Mouse (Mus musculus) heart, adult 18-20 months (tissue): ENCODE results near the gene Rfx7. TPM values are rescaled to one million over a fixed set of nuclear protein-coding genes. Genes with fewer than 3 reads are reported as not detected.

Source experiments
- DNase-seq, 2 experiments: peaks; one replicate each; pipeline ENCODE4 v3.0.0; 2021 to 2022; ENCODE audit warnings: mixed read lengths in 1 of 2
- long read RNA-seq, 2 experiments: library from polyadenylated mRNA; stranded (forward); transcript quantifications; one replicate each; pipeline ENCODE4 v2.0.0; 2021
- total RNA-seq, 2 experiments: library from RNA; stranded (reverse); gene quantifications; 2 replicates each; pipeline ENCODE4 v1.2.3; 2021

Rfx7 gene
- 1 to 10 TPM; 6.3 to 7.6 TPM for total RNA-seq
- long read RNA-seq, experiment 1, partial matches to known transcripts = 1 of 2 reads
- long read RNA-seq, experiment 1, other reads (novel, unspliced or antisense) = 1 of 2 reads
- long read RNA-seq, experiment 2, full-length matches to known transcripts = 1 of 3 reads
- long read RNA-seq, experiment 2, partial matches to known transcripts = 0 of 3 reads
- long read RNA-seq, experiment 2, other reads (novel, unspliced or antisense) = 2 of 3 reads

GRCm38 (mm10) chr9:72531996-72532380, at the start of gene Rfx7:
Gene Rfx7 (plus strand): TSS chr9:72532240.
- peak; percentile 73 to 78 for DNase-seq

DNA sequence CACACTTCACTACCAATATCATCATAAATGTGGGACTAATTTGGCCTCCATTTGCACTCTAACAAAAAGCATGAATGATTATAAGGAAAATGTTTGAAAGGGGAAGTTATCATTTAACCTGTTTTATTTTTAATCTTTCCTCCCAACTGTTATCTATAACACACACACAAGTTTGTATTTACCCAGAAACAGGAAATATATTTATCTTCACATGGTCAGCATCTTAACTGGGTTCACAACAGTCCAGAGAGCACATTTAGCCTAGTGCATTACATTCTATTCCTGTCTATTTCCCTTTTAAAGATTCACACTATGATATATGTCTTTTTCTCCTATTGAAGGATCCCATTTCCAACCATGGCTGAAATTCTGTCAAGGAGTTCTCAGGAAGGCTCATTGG, 43.5 kb upstream of the Rfx7 start:
- DNase-seq = no peak

- DNase-seq = no peak
Observed at GRCm38 (mm10) chr9:72489131-72489530, 42.9 kb upstream of the Rfx7 start.

DNA sequence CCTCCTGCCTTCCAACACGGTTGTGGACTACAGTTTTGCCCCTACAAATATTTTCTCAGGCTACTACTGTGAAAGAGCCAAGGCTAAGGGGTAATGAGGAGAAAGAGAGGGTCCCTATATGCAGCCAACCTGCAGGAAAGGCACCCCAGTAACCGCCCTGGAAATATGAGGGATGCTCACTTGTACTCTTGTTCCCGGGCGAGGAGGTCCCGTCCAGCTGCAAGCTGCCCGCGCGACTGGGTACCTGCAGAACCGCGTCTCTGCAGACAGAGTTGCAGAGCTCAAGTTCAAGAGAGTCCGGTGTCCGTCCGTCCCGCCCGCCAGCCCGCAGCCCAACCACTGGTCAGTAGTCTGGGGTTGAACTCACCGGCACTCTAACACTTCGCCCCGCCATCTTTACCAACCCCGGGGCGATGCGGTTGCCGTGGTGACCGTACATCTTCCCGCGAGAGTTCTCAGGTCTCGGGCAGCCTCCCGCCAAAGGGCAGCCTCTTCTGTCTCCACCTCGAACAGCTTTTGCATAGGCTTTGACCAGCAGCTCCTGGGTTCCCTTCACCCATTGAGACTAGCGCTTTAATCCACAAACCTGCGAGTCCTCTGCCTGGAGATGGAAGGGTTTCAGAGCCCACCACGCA, 40.4 kb upstream of the Rfx7 start:
- peak; percentile 91 to 93 for DNase-seq

DNA sequence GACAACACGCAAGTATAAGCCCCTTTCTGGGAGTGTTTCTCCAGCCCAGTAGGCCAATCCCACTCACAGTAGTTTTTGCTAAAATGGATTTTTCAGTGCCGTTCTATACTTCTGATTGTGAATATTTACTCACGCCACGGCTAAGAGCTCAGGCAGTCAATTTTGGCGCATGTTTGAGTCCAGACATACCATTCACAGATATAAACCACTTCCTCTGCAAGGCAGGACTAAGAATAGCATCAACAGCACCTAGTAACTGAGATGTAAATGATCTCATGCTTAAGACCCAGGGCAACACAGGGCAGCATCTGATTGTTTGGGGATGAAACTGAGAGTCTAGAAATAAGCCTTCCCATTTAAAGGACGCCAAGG, 39.9 kb upstream of the Rfx7 start, which contains the start of gene Tex9:
Gene Tex9, minus strand, starts transcription at position 19 of the 372 bp plus-strand sequence.
- no peak for DNase-seq

- DNase-seq = no peak
Observed at GRCm38 (mm10) chr9:72493465-72493864, 38.6 kb upstream of the Rfx7 start.

- no peak for DNase-seq
Observed at GRCm38 (mm10) chr9:72493984-72494685, 37.9 kb upstream of the Rfx7 start.

- DNase-seq = no peak
Observed at GRCm38 (mm10) chr9:72496691-72497090, 35.3 kb upstream of the Rfx7 start.

DNA sequence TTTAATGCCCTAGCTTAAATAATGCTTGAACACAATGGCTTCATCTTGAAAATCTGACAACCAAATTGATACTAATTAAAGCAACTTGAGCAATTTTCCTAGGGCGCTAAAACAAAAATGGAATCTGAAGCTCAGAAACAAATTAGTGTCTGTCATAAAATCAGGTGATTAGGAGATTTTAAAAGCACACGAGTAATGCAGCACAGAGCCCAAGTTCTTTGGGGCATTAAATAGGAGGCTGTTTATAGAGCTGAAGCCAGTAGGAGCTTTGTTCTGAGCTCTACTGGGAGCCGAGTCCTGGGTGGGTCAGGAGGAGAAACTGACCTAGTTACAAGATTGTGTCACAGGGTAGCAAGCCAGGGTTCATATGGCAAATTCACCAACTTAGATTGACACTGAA, 34.9 kb upstream of the Rfx7 start:
- no peak for DNase-seq

DNA sequence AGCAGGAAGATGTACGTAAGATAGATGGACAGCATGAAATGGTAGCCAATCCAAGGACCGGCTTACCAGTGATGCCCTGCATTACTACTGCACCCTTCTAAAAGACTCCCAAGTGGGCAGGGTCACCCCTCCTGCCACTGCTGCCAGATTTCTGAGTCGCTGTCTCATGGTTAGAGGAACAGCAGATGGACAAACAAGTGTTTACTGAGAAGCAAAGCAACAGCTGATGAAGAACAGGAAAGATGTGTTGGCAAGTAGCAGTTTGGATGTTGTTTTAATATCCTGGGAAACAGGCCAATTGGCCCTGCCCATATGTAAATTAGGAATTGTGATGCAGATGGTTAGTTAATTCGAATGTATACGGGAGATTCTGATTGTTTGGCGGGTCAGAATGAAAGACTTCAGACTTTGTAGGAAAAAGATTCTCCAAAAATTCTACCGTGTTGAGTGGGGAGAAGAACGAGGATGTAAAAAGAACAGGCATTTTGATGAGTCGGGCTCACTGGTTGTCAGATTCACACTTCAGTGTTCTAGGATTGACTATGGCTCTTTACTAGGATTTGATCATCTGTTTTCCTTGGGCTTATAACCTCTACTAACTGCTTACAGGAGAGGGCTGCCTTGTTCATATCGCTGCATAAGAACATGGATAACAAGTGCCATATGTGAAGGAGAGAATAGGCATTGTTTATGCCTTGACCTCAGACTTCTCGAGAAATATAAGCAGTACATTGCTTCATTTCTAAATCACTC, 19.6 kb upstream of the Rfx7 start:
- DNase-seq = no peak

DNA sequence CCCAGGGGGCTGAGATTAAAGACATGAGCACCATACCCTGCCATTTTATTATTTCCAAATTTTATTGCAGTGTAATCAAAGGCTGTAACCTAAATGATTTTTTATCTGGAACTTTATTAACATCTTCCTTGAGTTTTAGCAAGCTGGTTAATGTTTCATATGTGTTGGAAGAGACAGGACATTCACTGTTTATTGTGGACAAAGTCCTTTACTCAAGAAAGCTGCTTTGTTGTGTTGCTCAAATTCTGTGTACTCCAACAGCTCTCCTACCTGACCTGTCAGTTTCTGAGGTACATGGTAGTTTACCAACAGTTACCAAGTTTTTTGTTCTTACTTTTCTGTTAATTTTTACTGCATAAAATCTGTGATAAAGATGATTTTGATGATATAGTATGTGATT, 16.7 kb upstream of the Rfx7 start:
- DNase-seq = no peak

DNA sequence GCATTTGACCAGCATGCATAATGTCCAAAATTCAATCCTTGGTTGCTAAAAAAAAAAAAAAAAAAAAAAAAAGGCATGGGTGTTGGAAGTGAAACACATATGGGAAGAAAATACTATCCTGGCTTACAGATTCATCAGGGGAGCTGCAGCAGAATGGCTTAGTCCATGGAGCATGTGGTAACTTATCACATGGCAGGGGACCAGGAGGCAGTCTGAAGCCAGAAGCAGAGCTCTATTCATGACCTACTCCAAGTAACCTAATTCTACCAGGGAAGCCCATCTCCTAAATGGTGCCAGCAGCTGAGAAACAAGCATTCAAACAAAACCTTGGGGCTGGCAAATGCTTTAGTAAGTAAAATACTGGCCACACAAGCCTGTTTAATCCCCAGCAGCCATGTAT, 12.8 kb upstream of the Rfx7 start:
- peak in 1 of 2 experiments; percentile 24 for DNase-seq

GRCm38 (mm10) chr9:72520849-72521248, 11.2 kb upstream of the Rfx7 start:
- no peak for DNase-seq

- DNase-seq = no peak
Observed at GRCm38 (mm10) chr9:72526091-72526490, 5.9 kb upstream of the Rfx7 start.

GRCm38 (mm10) chr9:72530237-72530636, 1.8 kb upstream of the Rfx7 start:
- DNase-seq = peak; percentile 89 to 91

DNA sequence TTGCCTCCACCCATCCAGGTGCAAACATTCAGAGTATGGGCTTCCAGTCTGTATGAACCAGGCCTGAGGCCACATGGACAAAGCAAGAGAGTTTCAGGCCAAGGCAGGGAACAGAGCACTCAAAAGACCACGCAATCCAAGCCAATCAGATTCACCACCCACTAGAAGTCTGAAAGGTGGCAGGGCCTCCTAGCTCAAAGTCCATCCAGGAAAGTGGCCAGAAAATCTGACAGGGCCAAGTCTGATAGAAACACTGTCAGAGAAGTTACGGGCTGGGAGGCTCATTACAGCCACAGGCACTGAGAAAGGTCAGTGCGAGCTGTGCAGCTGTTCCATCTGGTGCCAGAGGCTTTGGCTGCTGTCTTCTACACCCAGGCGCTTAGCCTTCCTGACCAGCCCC, 1.2 kb upstream of the Rfx7 start:
- DNase-seq = peak; percentile 31 to 53

DNA sequence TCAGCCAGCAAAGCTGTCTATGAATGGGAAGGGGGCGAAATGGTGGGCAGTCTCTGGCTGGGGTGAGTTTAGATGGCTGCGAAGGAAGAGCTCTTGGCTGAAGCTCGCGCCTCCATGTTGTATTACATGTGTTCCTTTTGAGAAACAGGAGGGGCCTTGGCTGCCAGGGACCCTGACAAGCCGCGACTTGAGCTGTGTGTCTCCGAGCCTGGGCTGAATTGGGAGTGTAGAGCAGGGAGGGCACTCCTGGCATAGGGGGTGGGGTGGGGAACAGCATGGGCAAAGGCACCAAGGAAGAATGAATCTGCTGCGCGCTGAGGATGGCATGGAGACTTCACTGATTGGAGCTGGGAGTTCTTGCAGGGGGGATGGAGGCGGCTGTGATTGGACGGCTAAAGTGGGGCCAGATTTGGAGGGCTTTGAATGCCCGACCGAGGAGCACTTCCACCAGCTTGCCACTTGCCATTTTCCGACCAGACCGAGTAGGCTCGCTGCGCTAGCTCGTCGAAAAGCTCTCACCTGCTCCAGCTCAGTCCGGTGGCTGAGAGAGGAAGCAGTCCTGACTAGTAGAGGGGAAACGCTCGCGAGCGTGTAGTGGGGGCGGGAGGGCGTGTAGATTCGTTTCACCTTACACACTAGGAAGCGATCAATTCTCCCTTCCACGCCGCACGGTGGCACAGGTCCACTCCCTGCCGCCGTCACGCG, 597 bp upstream of the Rfx7 start:
- DNase-seq = peak; percentile 80 to 82

DNA sequence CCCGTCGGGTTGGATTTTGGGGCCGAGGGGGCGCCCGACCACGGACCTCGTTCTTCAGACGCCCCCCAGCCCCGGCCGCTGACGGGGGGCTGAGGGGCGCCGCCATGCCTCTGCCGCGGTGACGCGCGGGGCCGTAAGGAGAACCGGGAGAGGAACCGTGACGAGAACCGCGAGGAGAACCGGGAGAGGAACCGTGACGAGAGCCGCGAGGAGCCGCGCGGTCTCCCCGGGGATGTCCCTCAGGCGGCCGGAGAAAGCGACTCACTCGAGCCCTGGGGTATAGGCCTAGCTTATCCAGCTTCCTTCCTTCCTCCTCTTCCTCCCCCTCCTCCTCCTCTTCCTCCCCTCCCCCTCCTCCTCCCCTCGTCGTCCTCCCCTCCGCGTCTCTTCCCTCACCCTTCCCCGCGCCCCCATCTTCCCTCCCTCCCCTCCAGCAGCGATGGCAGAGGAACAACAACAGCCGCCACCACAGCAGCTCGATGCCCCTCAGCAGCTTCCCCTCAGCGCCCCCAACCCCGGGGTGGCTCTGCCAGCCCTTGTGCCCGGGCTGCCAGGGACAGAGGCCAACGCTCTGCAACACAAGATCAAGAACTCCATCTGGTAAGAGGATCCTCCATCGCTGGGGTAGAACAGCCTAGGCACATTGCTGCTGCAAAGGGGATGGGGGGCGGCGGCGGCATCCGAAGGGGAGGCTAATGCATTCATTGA, 495 bp downstream of the Rfx7 start:
- peak; percentile 49 to 69 for DNase-seq

- DNase-seq = no peak
Observed at GRCm38 (mm10) chr9:72533089-72533415, 1.0 kb downstream of the Rfx7 start.

DNA sequence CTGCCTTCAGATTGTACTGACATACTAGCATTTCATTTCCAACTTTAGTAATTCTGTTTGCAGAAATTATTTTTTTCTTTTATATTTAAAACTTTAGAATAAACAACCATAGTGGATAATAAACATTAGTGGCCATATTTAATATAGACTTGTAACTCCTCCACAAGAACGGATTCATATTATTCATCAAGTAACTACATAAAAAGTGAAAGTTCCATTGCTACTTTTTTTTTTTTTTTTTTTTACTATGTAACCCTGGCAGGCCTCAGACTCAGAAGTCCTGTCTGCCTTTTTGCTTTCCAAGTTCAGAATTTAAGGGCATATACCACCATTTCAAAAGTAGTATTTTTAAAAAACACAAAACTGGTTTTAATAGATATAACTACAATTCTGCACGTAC, 2.9 kb downstream of the Rfx7 start:
- DNase-seq = no peak

DNA sequence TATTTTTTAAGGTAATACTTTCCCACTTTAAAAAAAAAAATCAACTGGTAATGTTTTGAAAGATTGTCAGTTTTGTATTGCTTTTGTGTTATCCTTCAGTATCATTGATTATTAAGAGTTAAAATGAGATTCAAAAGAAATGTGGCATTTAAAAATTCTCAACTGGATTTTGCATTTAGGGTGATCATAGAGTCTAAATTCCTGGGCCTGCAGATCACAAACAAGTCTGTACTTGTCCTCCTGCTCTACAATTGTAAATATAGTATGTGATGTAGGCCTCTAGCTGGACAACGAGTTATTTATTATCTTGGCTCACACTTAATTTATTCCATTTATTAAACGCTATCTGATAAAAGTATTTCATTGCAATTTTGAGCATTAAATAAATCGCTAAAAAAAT, 3.4 kb downstream of the Rfx7 start:
- DNase-seq = no peak

GRCm38 (mm10) chr9:72537086-72537485, 5.0 kb downstream of the Rfx7 start:
- DNase-seq = no peak
